Mouse (Mus musculus) forebrain, embryonic 12.5 days (tissue): ENCODE measurements around the gene Homer2. TPM values are rescaled to one million over a fixed set of nuclear protein-coding genes. Genes with fewer than 3 reads are reported as not detected.

Experiments used
- ATAC-seq: fragments of 200-750 bp; cut with Nextera tagmentation; 2 replicates; pipeline ENCODE4 v1.8.0; 2017; ENCODE audit warnings: moderate TSS enrichment; ENCODE audit not compliant: low FRiP score
- H3K27ac ChIP-seq: fragments of 300-500 bp; sonication (generic); 2 replicates; pipeline ENCODE4 v1.5.1; 2016; ENCODE audit warnings: mild to moderate bottlenecking
- H3K27me3 ChIP-seq: fragments of 300-500 bp; sonication (generic); 2 replicates; pipeline ENCODE4 v1.6.1; 2016; ENCODE audit warnings: mild to moderate bottlenecking
- H3K36me3 ChIP-seq: fragments of 300-500 bp; sonication (generic); replicated peaks from 2 replicates; pipeline ENCODE4 v1.6.1; 2016; ENCODE audit warnings: mild to moderate bottlenecking
- H3K4me1 ChIP-seq: fragments of 300-500 bp; sonication (generic); 2 replicates; pipeline ENCODE4 v1.6.1; 2016
- H3K4me2 ChIP-seq: fragments of 300-500 bp; sonication (generic); 2 replicates; pipeline ENCODE4 v1.6.1; 2016; ENCODE audit warnings: mild to moderate bottlenecking, moderate library complexity
- H3K4me3 ChIP-seq: fragments of 300-500 bp; sonication (generic); replicated peaks from 2 replicates; pipeline ENCODE4 v1.5.1; 2016; ENCODE audit warnings: mild to moderate bottlenecking
- H3K9ac ChIP-seq: fragments of 300-500 bp; sonication (generic); 2 replicates; pipeline ENCODE4 v1.6.1; 2016; ENCODE audit warnings: mild to moderate bottlenecking
- H3K9me3 ChIP-seq: fragments of 300-500 bp; sonication (generic); 2 replicates; pipeline ENCODE4 v1.6.1; 2016
- WGBS: fragments of 180-500 bp; shearing (Covaris S2); methylation state at CpG from one replicate; pipeline ENCODE4 v1.1.7; 2016; 5-methylcytosine and 5-hydroxymethylcytosine counted together
- polyA plus RNA-seq: library from polyadenylated mRNA; unstranded; fragments of >200 nt; fragmentation: Nextera tagmentation; extraction: Ambion mirVana; gene quantifications from 2 replicates; pipeline ENCODE4 v1.2.1, GENCODE M21; 2016

Homer2 gene
- polyA plus RNA-seq: 33.3 and 34.1 TPM in 2 replicates

DNA sequence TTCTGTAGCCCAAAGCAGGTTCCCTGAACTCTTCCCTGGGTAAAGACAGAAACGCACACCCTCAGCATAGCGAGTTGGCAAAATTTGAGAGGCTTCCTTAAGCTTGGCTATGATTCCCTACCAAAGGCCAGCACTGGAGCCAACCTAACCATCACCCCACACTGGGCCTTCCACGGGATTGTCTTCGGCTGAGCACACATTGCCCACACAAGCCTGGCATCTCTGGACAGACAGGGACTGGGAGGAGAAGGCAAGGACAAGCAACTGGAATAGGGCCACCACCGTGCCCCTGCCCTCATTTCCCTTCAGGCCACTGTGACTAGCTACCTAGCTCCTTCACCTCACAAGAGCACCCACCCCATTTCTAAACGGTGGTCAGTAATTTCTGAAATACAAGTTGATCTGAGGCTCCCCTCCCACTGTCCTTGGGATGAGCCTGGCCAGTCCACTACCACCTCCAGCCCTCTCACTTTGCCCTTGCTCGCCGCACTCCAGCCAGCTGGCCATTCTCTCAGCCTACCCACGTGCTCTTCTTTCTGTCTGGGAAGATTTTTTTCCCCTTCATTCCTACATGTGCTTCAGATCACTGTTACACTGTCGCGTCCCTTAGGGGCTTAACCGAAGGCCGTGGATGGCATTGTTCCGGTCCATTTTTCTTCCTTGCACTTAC is at the start of gene Homer2:
Gene Homer2 (minus strand): TSS at position 57 of the 670 bp plus-strand sequence.
- 77% methylated on average over 14 of the region's 14 CpGs for WGBS
- H3K9ac ChIP-seq: peak within 1 kb of the TSS; percentile 78
- peak within 1 kb of the TSS; percentile 73 for H3K27ac ChIP-seq
- H3K27me3 ChIP-seq: peaks cover 32% of the 10 kb centered on the region
- no peak; the same call in 1 of the 2 replicates for ATAC-seq
- no peaks in the 10 kb centered on the region for H3K9me3 ChIP-seq
- peaks cover 9% of the 10 kb centered on the region for H3K4me1 ChIP-seq
- peak within 1 kb of the TSS; percentile 70 for H3K4me3 ChIP-seq
- peak within 1 kb of the TSS; percentile 89 for H3K4me2 ChIP-seq
- H3K36me3 ChIP-seq: no peaks in the 10 kb centered on the region

DNA sequence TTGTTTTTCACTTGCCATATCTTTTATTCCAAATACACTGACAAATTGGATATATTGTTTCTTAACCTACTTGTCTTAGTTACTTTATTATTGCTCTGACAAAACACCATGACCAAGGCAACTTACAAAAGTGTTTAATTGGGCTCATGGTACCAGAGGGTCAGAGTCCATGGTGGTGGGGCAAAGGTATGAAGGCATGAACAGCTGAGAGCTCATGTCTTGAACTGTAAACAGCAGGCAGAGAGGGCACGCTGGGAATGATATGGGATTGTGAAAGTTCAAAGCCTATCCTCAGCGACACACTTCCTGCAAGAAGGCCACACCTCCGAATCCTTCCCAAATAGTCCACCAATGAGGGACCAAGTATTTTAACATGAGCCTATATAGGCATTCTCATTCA is 40.6 kb upstream of the Homer2 start:
- H3K4me3 ChIP-seq: no peak overlapping the region
- H3K9me3 ChIP-seq: peaks cover 3% of the 10 kb centered on the region; the same call in 1 of the 2 replicates
- no peak overlapping the region for H3K27ac ChIP-seq
- no peaks in the 10 kb centered on the region for H3K36me3 ChIP-seq
- no peaks in the 10 kb centered on the region for H3K4me1 ChIP-seq
- no peak overlapping the region for H3K4me2 ChIP-seq
- ATAC-seq: no peak
- WGBS: 82% methylated on average over 3 of the region's 3 CpGs
- no peak overlapping the region for H3K9ac ChIP-seq
- no peaks in the 10 kb centered on the region for H3K27me3 ChIP-seq

DNA sequence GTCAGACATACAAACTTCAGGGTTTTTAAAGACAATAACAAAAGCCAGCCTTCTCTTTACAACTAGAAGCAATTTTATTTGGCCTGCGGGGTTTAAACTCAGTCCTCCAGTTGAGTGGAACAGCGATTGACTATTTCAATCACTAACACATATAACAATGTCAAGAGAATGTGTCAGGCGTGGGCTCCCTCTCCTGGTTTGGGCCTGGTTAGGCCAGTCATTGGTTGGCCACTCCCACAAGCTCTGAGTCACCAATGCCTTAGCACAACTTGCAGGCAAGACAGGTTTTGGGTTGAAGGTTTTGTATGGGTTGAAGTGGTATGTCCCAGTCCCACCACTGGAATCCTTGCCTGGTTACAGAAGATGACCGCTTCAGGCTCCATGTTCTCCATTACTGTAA is 36.8 kb upstream of the Homer2 start:
- no peak for ATAC-seq
- Histone ChIP-seq H3K27me3 (no peaks in the 10 kb centered on the region), H3K27ac (no peak overlapping the region), H3K9me3 (peaks cover 3% of the 10 kb centered on the region; the same call in 1 of the 2 replicates), H3K4me1 (no peaks in the 10 kb centered on the region), H3K36me3 (no peaks in the 10 kb centered on the region), H3K9ac (no peak overlapping the region), H3K4me2 (no peak overlapping the region), H3K4me3 (no peak overlapping the region)
- WGBS: 78% methylated on average over 4 of the region's 4 CpGs

- no peaks in the 10 kb centered on the region for H3K27me3 ChIP-seq
- H3K9ac ChIP-seq: no peak overlapping the region
- no peak overlapping the region for H3K4me2 ChIP-seq
- no peaks in the 10 kb centered on the region for H3K9me3 ChIP-seq
- no peak for ATAC-seq
- no peaks in the 10 kb centered on the region for H3K36me3 ChIP-seq
- no peaks in the 10 kb centered on the region for H3K4me1 ChIP-seq
- no peak overlapping the region for H3K4me3 ChIP-seq
- 89% methylated on average over 7 of the region's 7 CpGs for WGBS
- H3K27ac ChIP-seq: no peak overlapping the region
These were observed 32.7 kb upstream of the Homer2 start for GRCm38 (mm10) chr7:81740010-81740409.

DNA sequence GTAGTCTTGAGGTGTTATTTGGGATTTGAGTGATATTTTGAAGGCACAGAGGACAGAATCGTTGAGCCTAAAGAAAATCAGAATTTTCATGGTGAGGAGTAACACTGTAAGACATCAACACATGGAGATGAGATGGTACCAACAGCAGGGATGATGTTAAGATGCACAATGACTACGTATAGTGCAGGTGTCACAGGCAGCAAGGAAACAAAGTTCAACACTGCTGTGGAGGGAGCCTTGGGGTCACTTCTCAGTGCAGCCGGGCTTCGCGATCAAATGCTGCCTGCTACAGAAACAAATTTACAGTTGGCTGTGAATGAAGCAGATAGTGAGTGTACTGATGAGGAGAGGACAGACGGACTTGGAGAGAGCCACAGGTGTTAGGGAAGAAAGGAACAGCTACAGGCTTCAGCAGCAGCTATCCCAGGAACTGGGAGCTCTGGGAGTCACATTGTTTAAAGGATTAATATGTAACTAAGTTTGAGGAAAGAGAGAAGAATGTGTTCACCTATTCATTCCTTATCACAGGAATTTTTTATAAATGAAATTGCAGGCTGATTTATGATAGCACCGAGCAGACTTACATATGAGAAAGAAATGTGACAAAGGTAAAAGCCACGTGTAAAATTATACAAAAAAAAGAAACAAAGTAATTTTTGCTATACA is 31.5 kb upstream of the Homer2 start:
- no peak overlapping the region for H3K4me2 ChIP-seq
- no peak for ATAC-seq
- no peaks in the 10 kb centered on the region for H3K27me3 ChIP-seq
- no peak overlapping the region for H3K27ac ChIP-seq
- no peaks in the 10 kb centered on the region for H3K36me3 ChIP-seq
- H3K4me3 ChIP-seq: no peak overlapping the region
- no peaks in the 10 kb centered on the region for H3K4me1 ChIP-seq
- no peak overlapping the region for H3K9ac ChIP-seq
- no peaks in the 10 kb centered on the region for H3K9me3 ChIP-seq
- WGBS: 88% methylated on average over 8 of the region's 8 CpGs

- Histone ChIP-seq H3K9ac (no peak overlapping the region), H3K4me2 (no peak overlapping the region), H3K4me1 (no peaks in the 10 kb centered on the region), H3K27me3 (no peaks in the 10 kb centered on the region), H3K4me3 (no peak overlapping the region), H3K9me3 (no peaks in the 10 kb centered on the region), H3K27ac (no peak overlapping the region), H3K36me3 (no peaks in the 10 kb centered on the region)
- WGBS: 66% methylated on average over 9 of the region's 9 CpGs
- no peak for ATAC-seq
These were observed 28.1 kb upstream of the Homer2 start for GRCm38 (mm10) chr7:81735300-81736048.

DNA sequence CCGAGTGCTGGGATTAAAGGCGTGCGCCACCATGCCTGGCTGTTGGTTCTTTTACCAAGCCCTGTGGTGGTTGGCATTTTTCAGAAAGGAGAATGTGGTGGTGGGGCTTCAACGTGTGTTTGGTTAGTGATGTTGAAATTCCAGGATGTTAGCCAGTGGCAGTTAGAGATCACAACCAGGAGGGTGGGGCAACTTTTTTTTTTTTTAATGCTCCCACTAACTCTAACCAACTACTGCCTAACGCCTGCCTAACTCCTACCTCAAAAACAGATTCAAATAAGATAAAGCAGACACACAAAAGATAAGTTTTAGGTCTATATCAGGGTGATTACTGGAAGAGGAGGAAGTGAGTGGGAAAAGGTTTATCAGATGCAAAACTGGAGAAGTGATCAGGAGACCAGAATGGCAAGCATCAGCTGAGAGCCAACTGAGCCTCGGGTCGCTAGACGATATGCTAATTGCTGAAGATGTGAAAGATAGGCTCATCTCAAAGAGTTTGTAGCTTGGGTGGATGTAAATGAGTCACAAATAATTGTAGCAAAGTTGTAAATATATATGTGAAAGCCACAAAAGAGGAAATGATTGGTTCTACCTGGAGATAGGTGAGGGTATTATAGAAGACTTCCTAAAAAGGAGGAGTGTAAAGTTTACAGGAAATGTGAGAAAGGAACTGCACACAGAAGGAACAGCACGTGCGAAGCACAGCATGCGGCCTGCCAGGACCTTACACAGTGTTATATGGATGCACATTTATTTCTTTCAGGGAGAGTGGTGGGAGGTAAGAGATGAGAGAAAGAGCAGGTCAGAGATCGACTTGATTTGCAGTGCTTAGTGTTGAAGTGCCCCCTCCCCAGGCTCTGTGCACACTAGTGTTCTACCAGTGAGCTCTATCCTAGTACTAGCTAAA is 25.1 kb upstream of the Homer2 start:
- H3K27me3 ChIP-seq: no peaks in the 10 kb centered on the region
- no peak for ATAC-seq
- H3K4me2 ChIP-seq: no peak overlapping the region
- no peaks in the 10 kb centered on the region for H3K36me3 ChIP-seq
- H3K4me1 ChIP-seq: no peaks in the 10 kb centered on the region
- no peak overlapping the region for H3K4me3 ChIP-seq
- 88% methylated on average over 12 of the region's 12 CpGs for WGBS
- no peak overlapping the region for H3K27ac ChIP-seq
- H3K9ac ChIP-seq: no peak overlapping the region
- H3K9me3 ChIP-seq: no peaks in the 10 kb centered on the region

DNA sequence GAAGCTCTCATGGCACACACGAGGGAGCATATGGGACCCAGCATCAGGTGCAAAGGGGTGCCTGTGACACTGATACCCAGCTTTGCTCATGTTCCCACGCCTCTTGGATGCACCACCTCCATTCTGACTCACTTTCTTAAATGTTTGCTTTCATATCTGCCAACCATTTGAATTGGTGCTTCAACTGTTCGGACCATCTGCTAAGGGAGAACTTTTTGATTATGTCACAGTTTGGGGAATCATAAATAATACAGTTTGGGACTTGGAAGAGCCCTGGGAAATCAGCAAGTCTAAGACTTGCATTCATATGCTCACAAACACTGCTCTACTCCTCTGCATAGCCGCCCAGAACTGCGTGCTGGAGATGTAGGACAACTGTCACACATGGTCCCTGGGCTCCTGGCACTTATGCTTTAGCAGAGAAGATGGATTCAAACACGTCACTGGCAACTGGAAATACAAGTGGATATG is 23.9 kb upstream of the Homer2 start:
- Histone ChIP-seq H3K27ac (no peak overlapping the region), H3K27me3 (no peaks in the 10 kb centered on the region), H3K36me3 (no peaks in the 10 kb centered on the region), H3K4me1 (no peaks in the 10 kb centered on the region), H3K4me3 (no peak overlapping the region), H3K9ac (no peak overlapping the region), H3K4me2 (no peak overlapping the region), H3K9me3 (no peaks in the 10 kb centered on the region)
- 85% methylated on average over 6 of the region's 6 CpGs for WGBS
- ATAC-seq: no peak

- H3K9me3 ChIP-seq: no peaks in the 10 kb centered on the region
- H3K36me3 ChIP-seq: no peaks in the 10 kb centered on the region
- no peak overlapping the region for H3K4me2 ChIP-seq
- H3K4me3 ChIP-seq: no peak overlapping the region
- no peak overlapping the region for H3K27ac ChIP-seq
- no peaks in the 10 kb centered on the region for H3K4me1 ChIP-seq
- WGBS: 88% methylated on average over 9 of the region's 9 CpGs
- H3K27me3 ChIP-seq: no peaks in the 10 kb centered on the region
- no peak overlapping the region for H3K9ac ChIP-seq
- no peak for ATAC-seq
These were observed 22.5 kb upstream of the Homer2 start for GRCm38 (mm10) chr7:81729787-81730186.

GRCm38 (mm10) chr7:81727716-81728115 is 20.4 kb upstream of the Homer2 start:
- Histone ChIP-seq H3K4me1 (no peaks in the 10 kb centered on the region), H3K36me3 (no peaks in the 10 kb centered on the region), H3K27ac (no peak overlapping the region), H3K9me3 (no peaks in the 10 kb centered on the region), H3K4me2 (no peak overlapping the region), H3K4me3 (no peak overlapping the region), H3K9ac (no peak overlapping the region), H3K27me3 (no peaks in the 10 kb centered on the region)
- WGBS: 87% methylated on average over 9 of the region's 9 CpGs
- no peak for ATAC-seq

GRCm38 (mm10) chr7:81726728-81727005 is 19.3 kb upstream of the Homer2 start:
- Histone ChIP-seq H3K27ac (no peak overlapping the region), H3K4me2 (no peak overlapping the region), H3K4me3 (no peak overlapping the region), H3K27me3 (no peaks in the 10 kb centered on the region), H3K9ac (no peak overlapping the region), H3K9me3 (no peaks in the 10 kb centered on the region), H3K36me3 (no peaks in the 10 kb centered on the region), H3K4me1 (no peaks in the 10 kb centered on the region)
- ATAC-seq: no peak
- 56% methylated on average over 2 of the region's 2 CpGs for WGBS
